Mouse (Mus musculus): ENCODE data around the gene Rwdd2b. TPM values are rescaled to one million over a fixed set of nuclear protein-coding genes. Genes with fewer than 3 reads are reported as not detected.

Gene Rwdd2b
- polyA plus RNA-seq, 1 experiment from 2014 or later = 10.7 TPM

GRCm38 (mm10) chr16:87443245-87443644 is 2.9 kb upstream of the Rwdd2b start:
- Histone ChIP-seq H3K36me3 (ENCODE audit: poor library complexity, severe bottlenecking) (no peaks in the 10 kb centered on the region), H3K27me3 (no peaks in the 10 kb centered on the region), H3K4me1 (peaks cover 17% of the 10 kb centered on the region), H3K9ac (no peak overlapping the region), H3K27ac (no peak overlapping the region), H3K9me3 (replicated peaks) (no peaks in the 10 kb centered on the region), H3K4me3 (no peak overlapping the region), H3K4me2 (no peak overlapping the region)
- no peak for ATAC-seq

- Histone ChIP-seq H3K4me1 (peaks cover 17% of the 10 kb centered on the region), H3K27ac (no peak overlapping the region), H3K4me2 (no peak overlapping the region), H3K9me3 (replicated peaks) (no peaks in the 10 kb centered on the region), H3K4me3 (no peak overlapping the region), H3K27me3 (no peaks in the 10 kb centered on the region), H3K9ac (no peak overlapping the region), H3K36me3 (ENCODE audit: poor library complexity, severe bottlenecking) (no peaks in the 10 kb centered on the region)
- WGBS = 60% methylated on average over 5 of the region's 5 CpGs
- no peak for ATAC-seq
Measured at GRCm38 (mm10) chr16:87442291-87442690, 1.9 kb upstream of the Rwdd2b start.

- 21% methylated on average over 9 of the region's 9 CpGs for WGBS
- no peak for ATAC-seq
- Histone ChIP-seq H3K27ac (no peak overlapping the region), H3K4me1 (peaks cover 17% of the 10 kb centered on the region), H3K9ac (peak overlapping the region; percentile 85), H3K9me3 (replicated peaks) (no peaks in the 10 kb centered on the region), H3K36me3 (ENCODE audit: poor library complexity, severe bottlenecking) (no peaks in the 10 kb centered on the region), H3K4me3 (peak overlapping the region; percentile 79), H3K4me2 (peak overlapping the region; percentile 82), H3K27me3 (no peaks in the 10 kb centered on the region)
Measured at GRCm38 (mm10) chr16:87441089-87441488, 716 bp upstream of the Rwdd2b start.

GRCm38 (mm10) chr16:87438697-87439096 is 1.7 kb downstream of the Rwdd2b start:
- Histone ChIP-seq H3K4me2 (no peak overlapping the region), H3K4me3 (no peak overlapping the region), H3K9ac (no peak overlapping the region), H3K36me3 (ENCODE audit: poor library complexity, severe bottlenecking) (no peaks in the 10 kb centered on the region), H3K9me3 (replicated peaks) (no peaks in the 10 kb centered on the region), H3K27ac (no peak overlapping the region), H3K4me1 (peaks cover 17% of the 10 kb centered on the region), H3K27me3 (no peaks in the 10 kb centered on the region)
- WGBS = 87% methylated on average over 8 of the region's 8 CpGs
- no peak for ATAC-seq

GRCm38 (mm10) chr16:87437096-87437495 is 3.3 kb downstream of the Rwdd2b start:
- no peak for ATAC-seq

GRCm38 (mm10) chr16:87435411-87436205 is 4.8 kb downstream of the Rwdd2b start:
- ATAC-seq = no peak
- no peak overlapping the region for H3K27ac ChIP-seq
- H3K4me1 ChIP-seq = peaks cover 14% of the 10 kb centered on the region
- H3K9ac ChIP-seq = no peak overlapping the region
- no peaks in the 10 kb centered on the region for H3K27me3 ChIP-seq
- H3K9me3 ChIP-seq (replicated peaks) = no peaks in the 10 kb centered on the region
- H3K4me3 ChIP-seq = no peak overlapping the region
- 87% methylated on average over 13 of the region's 13 CpGs for WGBS
- H3K36me3 ChIP-seq (ENCODE audit: poor library complexity, severe bottlenecking) = no peaks in the 10 kb centered on the region
- no peak overlapping the region for H3K4me2 ChIP-seq

More at GRCm38 (mm10) chr16:87437096-87437495, 3.3 kb downstream of the Rwdd2b start:
- Histone ChIP-seq H3K4me1 (peaks cover 17% of the 10 kb centered on the region), H3K9ac (no peak overlapping the region), H3K4me2 (no peak overlapping the region), H3K36me3 (ENCODE audit: poor library complexity, severe bottlenecking) (no peaks in the 10 kb centered on the region), H3K9me3 (replicated peaks) (no peaks in the 10 kb centered on the region), H3K27me3 (no peaks in the 10 kb centered on the region), H3K4me3 (no peak overlapping the region), H3K27ac (no peak overlapping the region)
- WGBS = 94% methylated on average over 21 of the region's 21 CpGs

- Histone ChIP-seq H3K27me3 (no peaks in the 10 kb centered on the region), H3K4me3 (no peak overlapping the region), H3K4me2 (no peak overlapping the region), H3K4me1 (peaks cover 15% of the 10 kb centered on the region), H3K36me3 (ENCODE audit: poor library complexity, severe bottlenecking) (no peaks in the 10 kb centered on the region), H3K9ac (no peak overlapping the region), H3K27ac (no peak overlapping the region), H3K9me3 (replicated peaks) (no peaks in the 10 kb centered on the region)
- ATAC-seq = no peak
- WGBS = 85% methylated on average over 6 of the region's 6 CpGs
Measured at GRCm38 (mm10) chr16:87434946-87435345, 5.4 kb downstream of the Rwdd2b start.

- 96% methylated on average over 7 of the region's 7 CpGs for WGBS
- H3K36me3 ChIP-seq (ENCODE audit: poor library complexity, severe bottlenecking) = no peaks in the 10 kb centered on the region
- H3K9ac ChIP-seq = no peak overlapping the region
- ATAC-seq = no peak
- no peaks in the 10 kb centered on the region for H3K27me3 ChIP-seq
- no peak overlapping the region for H3K27ac ChIP-seq
- H3K4me2 ChIP-seq = no peak overlapping the region
- peaks cover 9% of the 10 kb centered on the region for H3K4me1 ChIP-seq
- no peak overlapping the region for H3K4me3 ChIP-seq
- no peaks in the 10 kb centered on the region for H3K9me3 ChIP-seq (replicated peaks)
Measured at GRCm38 (mm10) chr16:87434266-87434665, 6.1 kb downstream of the Rwdd2b start.

- no peaks in the 10 kb centered on the region for H3K27me3 ChIP-seq
- ATAC-seq = peak; percentile 100
- peak within 1 kb of the TSS; percentile 76 for H3K4me2 ChIP-seq
- peaks cover 9% of the 10 kb centered on the region for H3K4me1 ChIP-seq
- WGBS = 1% methylated on average over 55 of the region's 56 CpGs
- H3K9ac ChIP-seq = peak within 1 kb of the TSS; percentile 85
- no peaks in the 10 kb centered on the region for H3K36me3 ChIP-seq (ENCODE audit: poor library complexity, severe bottlenecking)
- peak within 1 kb of the TSS; percentile 90 for H3K4me3 ChIP-seq
- no peak within 1 kb of the TSS; the same call in 1 of the 2 replicates for H3K27ac ChIP-seq
- no peaks in the 10 kb centered on the region for H3K9me3 ChIP-seq (replicated peaks)
Measured at GRCm38 (mm10) chr16:87432033-87432814, 8.1 kb downstream of the Rwdd2b start, which contains the start of gene Ltn1. TSS of gene Ltn1 (minus strand) at chr16:87432612.

GRCm38 (mm10) chr16:87427516-87427915 is 12.9 kb downstream of the Rwdd2b start:
- WGBS = 96% methylated on average over 8 of the region's 8 CpGs

GRCm38 (mm10) chr16:87420662-87421061 is 19.7 kb downstream of the Rwdd2b start:
- no peak overlapping the region for H3K9ac ChIP-seq
- no peak overlapping the region for H3K27ac ChIP-seq
- H3K4me3 ChIP-seq = no peak overlapping the region
- H3K36me3 ChIP-seq (ENCODE audit: poor library complexity, severe bottlenecking) = peaks cover 96% of the 10 kb centered on the region
- H3K27me3 ChIP-seq = no peaks in the 10 kb centered on the region
- H3K4me2 ChIP-seq = no peak overlapping the region
- H3K9me3 ChIP-seq (replicated peaks) = peaks cover 10% of the 10 kb centered on the region
- no peaks in the 10 kb centered on the region for H3K4me1 ChIP-seq
- ATAC-seq = no peak
- 96% methylated on average over 8 of the region's 8 CpGs for WGBS

More at GRCm38 (mm10) chr16:87427516-87427915, 12.9 kb downstream of the Rwdd2b start:
- Histone ChIP-seq H3K9ac (no peak overlapping the region), H3K4me1 (peaks cover 9% of the 10 kb centered on the region), H3K4me2 (no peak overlapping the region), H3K4me3 (no peak overlapping the region), H3K9me3 (replicated peaks) (no peaks in the 10 kb centered on the region), H3K27ac (no peak overlapping the region), H3K27me3 (no peaks in the 10 kb centered on the region), H3K36me3 (ENCODE audit: poor library complexity, severe bottlenecking) (peaks cover 45% of the 10 kb centered on the region)
- ATAC-seq = no peak

GRCm38 (mm10) chr16:87405001-87405400 is 35.4 kb downstream of the Rwdd2b start:
- H3K27ac ChIP-seq = no peak overlapping the region
- ATAC-seq = no peak
- H3K9ac ChIP-seq = no peak overlapping the region
- WGBS = 83% methylated on average over 3 of the region's 3 CpGs
- H3K4me2 ChIP-seq = no peak overlapping the region
- no peaks in the 10 kb centered on the region for H3K27me3 ChIP-seq
- H3K9me3 ChIP-seq (replicated peaks) = no peaks in the 10 kb centered on the region
- no peaks in the 10 kb centered on the region for H3K4me1 ChIP-seq
- H3K36me3 ChIP-seq (ENCODE audit: poor library complexity, severe bottlenecking) = peaks cover 87% of the 10 kb centered on the region
- H3K4me3 ChIP-seq = no peak overlapping the region

Data from forebrain, embryonic 13.5 days (tissue).